Mouse (Mus musculus) Patski (cell line): ENCODE data around the gene Insig2. TPM values are rescaled to one million over a fixed set of nuclear protein-coding genes. Genes with fewer than 3 reads are reported as not detected.
A peak's percentile ranks its signal among the peaks of the same experiment; 100 is the strongest.

Experiments
- ATAC-seq: fragments of 100-300 bp; one replicate; pipeline ENCODE4 v1.8.0; 2021
- CTCF ChIA-PET: fragments of 350-600 bp; sonication (Branson Sonifier 250); formaldehyde crosslinking; loops from one replicate; lab custom pipeline; 2022; ENCODE audit warnings: inconsistent platforms; lab: Charles Lee
- POLR2A ChIA-PET: fragments of 350-600 bp; sonication (Branson Sonifier 250); formaldehyde crosslinking; loops from one replicate; lab custom pipeline; 2022; ENCODE audit warnings: antibody characterized with exemption, inconsistent platforms; lab: Charles Lee
- DNase-seq: peaks from one replicate; pipeline ENCODE4 v3.0.0-alpha.2; 2011; ENCODE audit warnings: low read depth, low spot score
- H3K27me3 ChIP-seq: fragments of 371-371 bp; one replicate; pipeline ENCODE4 v1.5.1; 2021
- CTCF ChIP-seq: fragments of 100-300 bp; IDR thresholded peaks from one replicate; pipeline ENCODE4 v1.5.1; 2021
- in situ Hi-C: fragments of 300-500 bp; cut with MboI; formaldehyde crosslinking; loops from 3 replicates; pipeline ENCODE4 v1.11.1; 2018; ENCODE audit warnings: low pct_unique_long_range_greater_than_20kb, mixed read lengths
- polyA plus RNA-seq: library from polyadenylated mRNA; unstranded; gene quantifications from one replicate; pipeline ENCODE4 v1.2.3, GENCODE M21; 2021

Insig2 gene
- polyA plus RNA-seq, 1 experiment from 2014 or later, result 94.8 TPM

- no peaks in the 10 kb centered on the region for H3K27me3 ChIP-seq
- ATAC-seq (peak; percentile 96), DNase-seq (peak; percentile 55)
- in situ Hi-C loops, result loop anchor here (5.0 kb wide), 1 partner anchor 65 kb away; no protein-coding TSS in a partner anchor
- ChIA-PET CTCF (interaction anchor here (1.1 to 2.2 kb wide), 2 partner anchors 17 to 72 kb away, joined by 3 to 4 read pairs; no protein-coding TSS in a partner anchor), POLR2A (interaction anchor here (0.6 to 1.4 kb wide), 5 partner anchors 13 to 71 kb away, joined by 3 to 9 read pairs (median 5); no protein-coding TSS in a partner anchor)
- no peak for TF ChIP-seq CTCF
Measured at GRCm38 (mm10) chr1:121327344-121328192, 4.8 kb downstream of the Insig2 start.

GRCm38 (mm10) chr1:121326591-121327343 is 5.6 kb downstream of the Insig2 start:
- DNase-seq, result no peak
- POLR2A ChIA-PET, result interaction anchor here (0.6 to 1.4 kb wide), 3 partner anchors 14 to 69 kb away, joined by 3 to 9 read pairs (median 5); no protein-coding TSS in a partner anchor
- no peak for ATAC-seq
- in situ Hi-C loops, result loop anchor here (5.0 kb wide), 1 partner anchor 66 kb away; no protein-coding TSS in a partner anchor
- CTCF ChIA-PET, result interaction anchor here (2.2 kb wide), 1 partner anchor 18 kb away, joined by 4 read pairs; no protein-coding TSS in a partner anchor
- no peaks in the 10 kb centered on the region for H3K27me3 ChIP-seq
- no peak for TF ChIP-seq CTCF

GRCm38 (mm10) chr1:121323501-121323900 is 8.9 kb downstream of the Insig2 start:
- DNase-seq (no peak), ATAC-seq (no peak)
- H3K27me3 ChIP-seq, result no peaks in the 10 kb centered on the region
- in situ Hi-C loops, result no loop called here
- no peak for TF ChIP-seq CTCF
- POLR2A ChIA-PET, result no interaction called here
- CTCF ChIA-PET, result interaction anchor here (1.3 to 2.3 kb wide), 2 partner anchors 70 to 73 kb away, joined by 3 to 5 read pairs; no protein-coding TSS in a partner anchor

GRCm38 (mm10) chr1:121314766-121315428 is 17.5 kb downstream of the Insig2 start:
- no peak for ATAC-seq

GRCm38 (mm10) chr1:121313181-121313580 is 19.2 kb downstream of the Insig2 start:
- no peaks in the 10 kb centered on the region for H3K27me3 ChIP-seq
- ATAC-seq (no peak), DNase-seq (no peak)
- no peak for TF ChIP-seq CTCF
- ChIA-PET CTCF (no interaction called here), POLR2A (no interaction called here)
- in situ Hi-C loops, result no loop called here

More at GRCm38 (mm10) chr1:121314766-121315428, 17.5 kb downstream of the Insig2 start:
- CTCF ChIA-PET, result no interaction called here
- DNase-seq, result no peak
- POLR2A ChIA-PET, result no interaction called here
- H3K27me3 ChIP-seq, result no peaks in the 10 kb centered on the region
- no peak for TF ChIP-seq CTCF
- in situ Hi-C loops, result no loop called here

- H3K27me3 ChIP-seq, result no peaks in the 10 kb centered on the region
- in situ Hi-C loops, result no loop called here
- ChIA-PET CTCF (interaction anchor here (1.5 kb wide), 1 partner anchor 10 kb away, joined by 4 read pairs; no protein-coding TSS in a partner anchor), POLR2A (no interaction called here)
- ATAC-seq (no peak), DNase-seq (no peak)
- no peak for TF ChIP-seq CTCF
Measured at GRCm38 (mm10) chr1:121312326-121312725, 20.1 kb downstream of the Insig2 start.

- ATAC-seq, result no peak
- in situ Hi-C loops, result no loop called here
- POLR2A ChIA-PET, result no interaction called here
- H3K27me3 ChIP-seq, result no peaks in the 10 kb centered on the region
- DNase-seq, result no peak
- TF ChIP-seq CTCF, result no peak
- CTCF ChIA-PET, result no interaction called here
Measured at GRCm38 (mm10) chr1:121296717-121297255, 35.6 kb downstream of the Insig2 start.

- CTCF ChIA-PET, result no interaction called here
- no peak for ATAC-seq
- H3K27me3 ChIP-seq, result no peaks in the 10 kb centered on the region
- in situ Hi-C loops, result no loop called here
- POLR2A ChIA-PET, result no interaction called here
- no peak for TF ChIP-seq CTCF
- DNase-seq, result no peak
Measured at GRCm38 (mm10) chr1:121293571-121293970, 38.8 kb downstream of the Insig2 start.

GRCm38 (mm10) chr1:121290841-121291240 is 41.5 kb downstream of the Insig2 start:
- DNase-seq (no peak), ATAC-seq (no peak)
- CTCF ChIA-PET, result no interaction called here
- H3K27me3 ChIP-seq, result no peaks in the 10 kb centered on the region
- in situ Hi-C loops, result no loop called here
- POLR2A ChIA-PET, result no interaction called here
- no peak for TF ChIP-seq CTCF

GRCm38 (mm10) chr1:121290340-121290739 is 42.0 kb downstream of the Insig2 start:
- H3K27me3 ChIP-seq, result no peaks in the 10 kb centered on the region
- CTCF ChIA-PET, result no interaction called here
- no peak for DNase-seq
- POLR2A ChIA-PET, result no interaction called here
- ATAC-seq, result no peak
- no peak for TF ChIP-seq CTCF
- in situ Hi-C loops, result no loop called here
